Mouse (Mus musculus) erythroblast, embryonic 14.5 days (primary cell): ENCODE data around the gene Pfdn5.

Experiments used
- GATA1 ChIP-seq: IDR thresholded peaks from 2 replicates; pipeline ENCODE4 v1.6.1; 2012; ENCODE audit warnings: low read length, inconsistent platforms, mixed read lengths
- TAL1 ChIP-seq: IDR thresholded peaks from 3 replicates; pipeline ENCODE4 v1.6.1; 2012; ENCODE audit warnings: low read length, inconsistent platforms, mixed read lengths

DNA sequence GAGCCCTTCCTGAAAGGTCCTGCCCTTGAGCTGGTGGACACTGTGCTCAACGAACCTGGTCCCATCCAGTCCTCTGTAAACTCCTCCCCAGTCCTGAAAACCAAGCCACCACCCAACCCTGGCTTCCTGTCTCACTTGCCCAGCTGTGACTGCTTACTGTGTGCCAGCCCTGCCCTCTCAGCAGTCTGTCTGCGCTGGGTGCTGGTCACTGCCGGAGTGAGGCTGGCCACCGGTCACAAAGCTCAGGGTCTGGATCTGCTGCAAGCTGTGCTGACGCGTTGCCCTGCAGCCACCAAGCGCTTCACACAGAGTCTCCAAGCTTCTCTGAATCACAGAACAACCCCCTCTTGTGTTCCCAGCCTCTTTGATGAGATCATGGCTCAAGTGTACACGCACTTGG lies 10.6 kb upstream of the Pfdn5 start:
- TF ChIP-seq GATA1 (no peak), TAL1 (no peak)
